Mouse (Mus musculus): ENCODE results near the gene Trib3.
"Not testable (repeated sequence)": the region's sequence is repeated elsewhere in the genome, so short reads cannot be mapped to it uniquely, and the experiment has no call there.

DNA sequence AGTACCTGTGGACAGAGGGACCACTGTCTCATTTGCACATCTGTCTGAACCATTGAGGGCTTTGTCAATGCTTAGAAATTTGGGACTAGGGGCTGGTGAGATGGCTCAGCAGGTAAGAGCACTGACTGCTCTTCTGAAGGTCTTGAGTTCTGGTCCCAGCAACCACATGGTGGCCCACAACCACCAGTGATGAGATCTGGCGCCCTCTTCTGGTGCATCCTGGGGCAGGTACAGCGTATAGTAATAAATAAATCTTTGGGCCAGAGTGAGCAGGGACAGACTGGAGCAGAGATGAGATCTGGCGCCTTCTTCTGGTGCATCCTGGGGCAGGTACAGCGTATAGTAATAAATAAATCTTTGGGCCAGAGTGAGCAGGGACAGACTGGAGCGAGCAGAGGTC is 15.1 kb upstream of the Trib3 start:
- TF ChIP-seq CTCF (conservative IDR thresholded peaks at IDR 0.05; ENCODE audit: low read length) = peak; percentile 47
- not testable (repeated sequence) for TF ChIP-seq POU5F1 (IDR thresholded peaks at IDR 0.05; ENCODE audit: borderline replicate concordance, low read length)
